Mouse (Mus musculus): Measurements from ENCODE around the gene Pmfbp1. TPM values are rescaled to one million over a fixed set of nuclear protein-coding genes. Genes with fewer than 3 reads are reported as not detected.

Gene Pmfbp1
- total RNA-seq, 1 experiment from 2014 or later = not detected

DNA sequence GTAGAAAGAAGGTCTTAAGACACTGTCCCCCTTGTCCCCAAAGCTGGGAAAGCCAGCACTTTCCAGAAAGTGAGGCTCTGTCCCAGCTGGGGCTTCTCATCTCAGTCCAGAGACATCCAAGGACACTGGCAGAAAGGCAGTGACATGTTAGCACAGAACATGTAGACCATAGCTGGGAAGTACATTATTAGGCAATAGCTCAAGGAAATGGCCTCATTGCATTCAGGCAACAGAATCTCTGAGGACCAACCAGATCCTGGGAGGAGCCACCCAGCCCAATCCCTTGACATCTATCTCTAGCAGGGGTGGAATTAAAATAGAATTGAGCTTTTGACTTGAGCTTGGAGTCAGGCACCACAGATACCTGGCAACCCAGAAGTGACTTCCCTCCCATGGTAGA is 91.8 kb downstream of the Pmfbp1 start:
- ATAC-seq (replicated peaks; ENCODE audit: low read depth, poor library complexity, severe bottlenecking) = peak; percentile 62

DNA sequence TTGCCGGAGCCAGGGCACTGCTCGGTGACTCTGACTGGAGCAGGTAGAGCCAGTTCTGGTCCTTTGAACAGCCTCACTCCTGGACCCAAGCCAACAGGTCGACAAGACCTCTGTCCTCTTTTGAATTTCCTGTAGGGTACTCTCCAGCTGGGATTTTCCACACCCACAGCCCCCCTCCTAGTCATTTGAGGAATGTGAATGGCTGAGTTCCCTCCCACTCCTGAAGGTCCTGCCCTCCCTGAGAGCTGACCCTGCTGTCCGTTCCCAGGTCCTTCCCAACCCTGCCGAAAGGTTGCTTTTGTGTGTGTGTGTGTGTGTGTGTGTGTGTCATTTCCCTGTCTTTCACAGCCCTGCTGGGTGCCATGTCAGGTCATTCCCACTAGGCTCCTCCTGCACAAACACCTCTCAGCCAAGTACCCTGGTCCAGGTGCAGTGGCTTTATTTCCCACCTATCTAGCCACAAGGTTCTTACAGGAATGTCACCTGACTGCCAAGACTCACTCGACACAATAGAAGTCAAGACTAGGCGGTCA is 93.2 kb downstream of the Pmfbp1 start:
- ATAC-seq (replicated peaks; ENCODE audit: low read depth, poor library complexity, severe bottlenecking) = no peak

DNA sequence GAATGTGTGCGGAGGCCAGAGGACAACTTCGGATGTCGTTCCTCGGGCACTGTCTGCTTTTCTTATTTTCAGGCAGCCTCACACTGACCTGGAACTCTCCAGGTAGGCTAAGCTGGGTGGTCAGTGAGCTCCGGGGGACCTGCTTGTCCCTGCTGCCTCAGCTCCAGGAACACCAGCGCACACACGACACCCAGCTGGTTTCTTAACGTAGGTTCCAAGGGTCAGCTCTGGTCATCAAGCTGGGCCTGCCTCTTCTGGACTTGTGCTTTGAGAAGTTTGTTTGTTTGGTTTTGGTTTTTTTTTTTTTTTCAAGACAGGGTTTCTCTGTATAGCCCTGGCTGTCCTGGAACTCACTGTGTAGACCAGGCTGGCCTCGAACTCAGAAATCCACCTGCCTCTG is 97.1 kb downstream of the Pmfbp1 start:
- no peak for ATAC-seq (replicated peaks; ENCODE audit: low read depth, poor library complexity, severe bottlenecking)

DNA sequence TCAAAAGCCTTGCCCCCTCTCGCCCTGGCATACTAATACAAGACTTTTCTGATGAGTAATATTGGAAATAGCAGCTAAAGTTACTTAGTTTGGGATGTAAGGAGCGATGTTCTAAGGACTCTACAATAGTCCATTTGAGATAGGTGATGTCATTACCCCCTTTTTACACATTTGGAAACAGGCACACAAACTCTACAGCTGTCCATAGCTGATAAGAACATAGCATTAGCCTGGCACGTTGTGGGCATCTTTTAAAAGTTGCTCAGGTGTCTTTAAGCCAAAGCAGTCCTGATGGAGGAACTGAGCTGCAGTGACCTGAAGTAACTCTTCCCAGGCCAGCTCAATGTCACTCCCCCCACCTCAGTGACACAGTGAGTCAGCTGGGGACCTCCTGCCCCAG is 97.5 kb downstream of the Pmfbp1 start:
- no peak for ATAC-seq (replicated peaks; ENCODE audit: low read depth, poor library complexity, severe bottlenecking)

DNA sequence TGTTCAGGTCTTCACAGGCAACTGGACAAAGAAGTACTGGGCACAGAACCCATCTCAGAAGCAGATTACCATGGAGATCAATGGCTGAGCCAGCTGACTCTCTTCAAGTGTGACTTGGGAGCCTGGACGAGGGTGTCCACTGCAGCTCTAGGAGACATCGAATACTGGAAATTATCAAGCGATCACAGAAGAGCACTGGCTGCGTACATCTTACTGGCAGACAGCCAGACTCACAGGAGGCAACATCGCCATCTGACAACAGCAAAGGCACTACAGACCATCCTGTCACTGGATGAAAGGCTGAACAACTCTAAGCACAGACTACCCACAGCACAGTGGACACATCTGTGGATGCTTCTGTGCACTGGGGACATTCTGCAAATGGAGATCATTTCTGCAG is 98.3 kb downstream of the Pmfbp1 start:
- no peak for ATAC-seq (replicated peaks; ENCODE audit: low read depth, poor library complexity, severe bottlenecking)

Other genes with a start within 250 kb of the Pmfbp1 start
- 43.7 and 52.7 TPM in 2 replicates for gene Dhx38, start 71.8 kb downstream of the Pmfbp1 start, total RNA-seq (2017)
- 12.4 and 17.7 TPM in 2 replicates for gene Txnl4b, start 71.9 kb downstream of the Pmfbp1 start, total RNA-seq (2017)
- 19.9 and 26.4 TPM in 2 replicates for gene Hp, start 85.1 kb downstream of the Pmfbp1 start, total RNA-seq (2017)
- 21.9 and 23.1 TPM in 2 replicates for gene Dhodh, start 114.6 kb downstream of the Pmfbp1 start, total RNA-seq (2017)
- gene Pkd1l3, start 120.5 kb downstream of the Pmfbp1 start, total RNA-seq (2017) = 0.82 and 1.0 TPM in 2 replicates
- 63.5 and 85.4 TPM in 2 replicates for gene Ist1, start 199.2 kb downstream of the Pmfbp1 start, total RNA-seq (2017)
- gene Zfp821, start 211.5 kb downstream of the Pmfbp1 start, total RNA-seq (2017) = 4.3 and 7.5 TPM in 2 replicates
- gene Atxn1l, start 243.7 kb downstream of the Pmfbp1 start, total RNA-seq (2017) = 8.9 and 13.4 TPM in 2 replicates

All from common myeloid progenitor, adult 5-6 weeks (primary cell).